Mouse (Mus musculus): ENCODE results near the gene Enox2. TPM values are rescaled to one million over a fixed set of nuclear protein-coding genes. Genes with fewer than 3 reads are reported as not detected.
A peak's percentile ranks its signal among the peaks of the same experiment; 100 is the strongest.
"Not testable (repeated sequence)": the region's sequence is repeated elsewhere in the genome, so short reads cannot be mapped to it uniquely, and the experiment has no call there.

The Enox2 gene
- total and polyA plus RNA-seq, 2 experiments = 3.8 to 10.6 TPM

DNA sequence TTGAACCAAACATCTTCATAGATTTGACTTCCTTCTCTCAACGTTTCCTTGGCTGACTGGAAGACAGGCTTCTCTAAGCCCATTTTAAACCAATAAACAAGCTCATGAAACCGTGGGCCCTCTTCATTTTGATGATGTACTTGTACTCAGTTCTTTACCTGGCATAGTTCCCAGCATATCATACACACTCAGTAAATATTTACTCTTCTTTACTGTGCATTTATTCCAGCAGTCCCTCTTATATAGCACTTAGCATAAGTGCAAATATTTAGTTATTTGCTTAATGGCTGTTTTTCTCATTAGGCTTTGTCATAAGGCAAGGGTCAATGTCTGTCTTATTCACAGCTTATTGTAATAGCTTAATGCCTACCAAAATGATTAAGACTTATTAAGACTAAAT is 133.8 kb downstream of the Enox2 start:
- WGBS = 71% methylated on average over 2 of the region's 2 CpGs
- no peak overlapping the region for H3K27ac ChIP-seq (replicated peaks; ENCODE audit: insufficient read depth, low read depth, low read length)

DNA sequence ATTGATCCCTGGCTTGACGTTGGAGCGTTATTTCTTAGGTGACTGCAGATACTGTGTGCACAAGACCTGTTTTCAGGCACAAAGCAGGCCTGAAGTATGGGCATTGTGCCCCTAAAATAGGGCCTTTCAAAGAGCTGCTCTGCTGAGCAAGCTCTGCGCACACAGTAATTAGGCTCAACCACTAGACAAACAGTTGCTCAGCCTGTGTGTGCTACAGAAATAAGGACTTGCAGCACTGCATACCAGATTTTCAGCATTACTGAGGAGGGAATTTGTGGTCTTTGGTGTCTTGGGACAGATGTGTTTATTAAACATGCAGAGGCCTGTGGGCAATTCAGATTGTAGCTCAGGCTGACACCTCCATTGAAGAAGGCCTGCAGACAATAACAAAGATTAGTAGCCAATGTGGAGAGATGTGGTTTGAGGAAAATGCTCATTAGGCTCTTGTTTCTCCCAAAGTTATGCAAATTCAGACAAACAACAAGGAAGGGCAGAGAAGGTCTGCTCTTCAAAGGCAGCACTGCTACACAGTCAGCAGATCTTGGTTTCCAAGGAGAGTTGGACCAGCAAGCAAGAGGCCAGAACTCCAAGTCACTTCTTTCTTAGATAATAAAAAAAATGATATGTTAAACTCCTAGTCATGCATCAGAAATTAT is 163.2 kb downstream of the Enox2 start:
- DNase-seq (ENCODE audit: extremely low read depth, low read depth, low spot score) = no peak
- WGBS = 93% methylated on average over 3 of the region's 3 CpGs
- H3K4me1 ChIP-seq (ENCODE audit: control insufficient read depth, insufficient read depth, low read length) = peaks cover 2% of the 10 kb centered on the region; the same call in 1 of the 2 replicates

More for the DNA sequence above, 133.8 kb downstream of the Enox2 start:
- no peak for DNase-seq (ENCODE audit: extremely low read depth, low read depth, low spot score)
- Histone ChIP-seq H3K4me1 (ENCODE audit: control insufficient read depth, insufficient read depth, low read length) (no peaks in the 10 kb centered on the region), H3K9ac (ENCODE audit: low read depth, low read length) (no peak overlapping the region), H3K36me3 (ENCODE audit: control insufficient read depth, insufficient read depth, low read length) (no peaks in the 10 kb centered on the region), H3K4me3 (ENCODE audit: insufficient read depth, low read depth, low read length) (no peak overlapping the region), H3K27me3 (ENCODE audit: control insufficient read depth, insufficient read depth, low read length) (no peaks in the 10 kb centered on the region), H3K79me2 (ENCODE audit: control insufficient read depth, insufficient read depth, low read length) (no peaks in the 10 kb centered on the region)
- no peak for TF ChIP-seq POLR2A (IDR thresholded peaks at IDR 0.05; ENCODE audit: extremely low read depth, insufficient read depth, low read length)
- TF ChIP-seq CTCF (IDR thresholded peaks at IDR 0.05; ENCODE audit: low read depth, low read length) = no peak

DNA sequence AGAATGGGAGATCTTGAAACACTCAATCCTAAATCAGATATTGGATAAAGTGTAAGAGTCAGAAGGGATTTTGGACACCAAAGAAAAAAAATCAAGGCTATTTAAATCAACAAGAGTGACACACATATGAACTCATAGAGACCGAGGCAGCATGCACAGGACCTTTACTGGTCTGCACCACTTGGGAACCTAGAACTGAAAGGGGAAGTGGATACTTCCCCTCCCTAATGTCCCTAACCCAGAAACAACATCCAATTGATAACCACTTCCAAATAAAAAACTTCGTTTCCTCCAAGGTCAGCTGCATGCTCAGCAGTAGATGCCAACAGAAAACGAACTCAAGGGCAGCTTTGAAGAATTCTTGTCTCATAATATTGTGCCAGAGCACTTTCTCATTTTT is 171.6 kb downstream of the Enox2 start:
- DNase-seq (ENCODE audit: extremely low read depth, low read depth, low spot score) = peak; percentile 17
- no peak overlapping the region for H3K4me3 ChIP-seq (ENCODE audit: insufficient read depth, low read depth, low read length)
- 73% methylated on average over 3 of the region's 3 CpGs for WGBS
- H3K79me2 ChIP-seq (ENCODE audit: control insufficient read depth, insufficient read depth, low read length) = no peaks in the 10 kb centered on the region
- no peaks in the 10 kb centered on the region; the same call in 1 of the 2 replicates for H3K4me1 ChIP-seq (ENCODE audit: control insufficient read depth, insufficient read depth, low read length)
- no peaks in the 10 kb centered on the region for H3K36me3 ChIP-seq (ENCODE audit: control insufficient read depth, insufficient read depth, low read length)
- TF ChIP-seq POLR2A (IDR thresholded peaks at IDR 0.05; ENCODE audit: extremely low read depth, insufficient read depth, low read length) (no peak), CTCF (IDR thresholded peaks at IDR 0.05; ENCODE audit: low read depth, low read length) (no peak)
- H3K27ac ChIP-seq (replicated peaks; ENCODE audit: insufficient read depth, low read depth, low read length) = no peak overlapping the region
- no peaks in the 10 kb centered on the region for H3K27me3 ChIP-seq (ENCODE audit: control insufficient read depth, insufficient read depth, low read length)
- no peak overlapping the region for H3K9ac ChIP-seq (ENCODE audit: low read depth, low read length)

More for the DNA sequence above, 163.2 kb downstream of the Enox2 start:
- Histone ChIP-seq H3K4me3 (ENCODE audit: insufficient read depth, low read depth, low read length) (no peak overlapping the region), H3K27ac (replicated peaks; ENCODE audit: insufficient read depth, low read depth, low read length) (no peak overlapping the region), H3K36me3 (ENCODE audit: control insufficient read depth, insufficient read depth, low read length) (no peaks in the 10 kb centered on the region), H3K27me3 (ENCODE audit: control insufficient read depth, insufficient read depth, low read length) (no peaks in the 10 kb centered on the region), H3K79me2 (ENCODE audit: control insufficient read depth, insufficient read depth, low read length) (no peaks in the 10 kb centered on the region), H3K9ac (ENCODE audit: low read depth, low read length) (no peak overlapping the region)
- TF ChIP-seq CTCF (IDR thresholded peaks at IDR 0.05; ENCODE audit: low read depth, low read length) (no peak), POLR2A (IDR thresholded peaks at IDR 0.05; ENCODE audit: extremely low read depth, insufficient read depth, low read length) (no peak)

DNA sequence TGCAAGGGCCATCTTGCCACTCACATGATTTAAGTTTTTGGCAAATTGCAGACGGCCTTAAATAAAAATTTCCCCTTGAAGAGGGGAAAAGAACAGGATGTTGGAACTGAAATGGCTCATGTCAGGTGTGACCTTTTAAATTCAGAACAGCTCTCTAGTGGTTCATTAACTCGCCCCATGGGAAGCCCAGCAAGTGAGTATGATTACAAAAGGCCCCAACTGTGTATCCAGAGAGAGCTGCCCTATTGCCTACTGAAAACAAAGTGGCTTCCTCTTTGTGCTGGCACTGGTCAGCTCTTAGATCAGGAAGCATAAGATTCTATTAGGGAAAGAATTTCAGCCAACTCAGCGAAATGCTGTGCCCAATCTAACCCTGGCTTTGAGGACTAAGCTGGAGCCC is 175.6 kb downstream of the Enox2 start:
- Histone ChIP-seq H3K27me3 (ENCODE audit: control insufficient read depth, insufficient read depth, low read length) (no peaks in the 10 kb centered on the region), H3K4me1 (ENCODE audit: control insufficient read depth, insufficient read depth, low read length) (no peaks in the 10 kb centered on the region; the same call in 1 of the 2 replicates), H3K9ac (ENCODE audit: low read depth, low read length) (no peak overlapping the region), H3K4me3 (ENCODE audit: insufficient read depth, low read depth, low read length) (no peak overlapping the region), H3K79me2 (ENCODE audit: control insufficient read depth, insufficient read depth, low read length) (no peaks in the 10 kb centered on the region), H3K36me3 (ENCODE audit: control insufficient read depth, insufficient read depth, low read length) (no peaks in the 10 kb centered on the region), H3K27ac (replicated peaks; ENCODE audit: insufficient read depth, low read depth, low read length) (no peak overlapping the region)
- peak; percentile 25 for DNase-seq (ENCODE audit: extremely low read depth, low read depth, low spot score)
- no peak for TF ChIP-seq CTCF (IDR thresholded peaks at IDR 0.05; ENCODE audit: low read depth, low read length)
- no peak for TF ChIP-seq POLR2A (IDR thresholded peaks at IDR 0.05; ENCODE audit: extremely low read depth, insufficient read depth, low read length)
- WGBS = 58% methylated on average over 3 of the region's 3 CpGs

DNA sequence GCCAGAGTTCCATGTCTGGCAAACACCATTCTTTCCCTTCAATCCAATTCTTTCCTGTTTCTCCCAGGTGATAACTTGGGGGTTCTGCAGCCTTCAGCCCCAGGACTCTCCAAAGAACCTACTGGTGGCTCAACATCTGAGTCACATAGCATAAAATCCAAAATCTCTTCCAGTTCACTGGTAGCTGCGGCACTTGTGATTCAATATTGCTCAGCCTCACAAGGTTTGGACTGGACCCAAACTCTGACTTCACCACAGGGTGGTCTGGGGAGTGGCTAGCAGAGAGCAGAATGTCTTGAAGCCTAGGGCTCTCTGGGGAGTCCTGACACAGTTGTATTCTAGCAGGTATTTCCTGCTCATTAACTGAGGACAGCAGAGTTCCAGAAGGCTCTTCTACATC is 187.5 kb downstream of the Enox2 start:
- not testable (repeated sequence) for H3K27ac ChIP-seq (replicated peaks; ENCODE audit: insufficient read depth, low read depth, low read length); H3K79me2 ChIP-seq (ENCODE audit: control insufficient read depth, insufficient read depth, low read length); H3K4me3 ChIP-seq (ENCODE audit: insufficient read depth, low read depth, low read length); H3K27me3 ChIP-seq (ENCODE audit: control insufficient read depth, insufficient read depth, low read length); H3K36me3 ChIP-seq (ENCODE audit: control insufficient read depth, insufficient read depth, low read length); H3K9ac ChIP-seq (ENCODE audit: low read depth, low read length); H3K4me1 ChIP-seq (ENCODE audit: control insufficient read depth, insufficient read depth, low read length); DNase-seq (ENCODE audit: extremely low read depth, low read depth, low spot score)
- 100% methylated on average over 1 of the region's 1 CpGs for WGBS

DNA sequence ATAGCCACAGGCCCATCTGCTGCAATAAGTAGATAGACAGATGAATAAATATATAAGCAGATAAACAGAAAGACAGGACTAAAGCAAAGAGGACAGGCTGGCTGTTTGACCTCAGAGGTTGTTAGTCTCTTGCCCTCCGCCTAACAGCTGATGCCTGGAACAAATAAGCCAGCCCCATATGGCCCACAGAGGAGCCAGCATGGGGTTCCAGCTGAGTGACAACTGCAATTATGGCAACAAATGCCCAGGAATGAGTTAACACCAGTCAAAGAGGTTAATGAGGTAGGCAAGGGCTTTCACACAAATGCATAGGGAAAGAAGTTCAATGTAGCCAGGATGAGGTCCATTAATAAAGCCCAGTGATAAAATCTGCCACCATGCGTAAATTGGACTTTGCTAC is 191.8 kb downstream of the Enox2 start:
- H3K36me3 ChIP-seq (ENCODE audit: control insufficient read depth, insufficient read depth, low read length) = no peaks in the 10 kb centered on the region
- H3K27me3 ChIP-seq (ENCODE audit: control insufficient read depth, insufficient read depth, low read length) = no peaks in the 10 kb centered on the region
- 100% methylated on average over 2 of the region's 2 CpGs for WGBS
- DNase-seq (ENCODE audit: extremely low read depth, low read depth, low spot score) = no peak
- no peaks in the 10 kb centered on the region for H3K79me2 ChIP-seq (ENCODE audit: control insufficient read depth, insufficient read depth, low read length)
- H3K27ac ChIP-seq (replicated peaks; ENCODE audit: insufficient read depth, low read depth, low read length) = no peak overlapping the region
- TF ChIP-seq POLR2A (IDR thresholded peaks at IDR 0.05; ENCODE audit: extremely low read depth, insufficient read depth, low read length) (no peak), CTCF (IDR thresholded peaks at IDR 0.05; ENCODE audit: low read depth, low read length) (no peak)
- H3K9ac ChIP-seq (ENCODE audit: low read depth, low read length) = no peak overlapping the region
- H3K4me3 ChIP-seq (ENCODE audit: insufficient read depth, low read depth, low read length) = no peak overlapping the region
- H3K4me1 ChIP-seq (ENCODE audit: control insufficient read depth, insufficient read depth, low read length) = no peaks in the 10 kb centered on the region

All from liver, adult 2 months (tissue).